Mouse (Mus musculus) adrenal gland, adult 10 weeks (tissue): ENCODE measurements around the gene Chchd3. TPM values are rescaled to one million over a fixed set of nuclear protein-coding genes. Genes with fewer than 3 reads are reported as not detected.

Source experiments
- polyA plus RNA-seq: library from polyadenylated mRNA; stranded (reverse); fragments of 350-450 nt; fragmentation: Illumina TruSeq; extraction: RNeasy Lipid Tissue Mini Kit (QIAGEN cat#74804); gene quantifications from one replicate; pipeline ENCODE4 v1.2.3, GENCODE M21; 2014; ENCODE audit warnings: low read depth, low replicate concordance

Chchd3 gene
- polyA plus RNA-seq, result 305 TPM

GRCm38 (mm10) chr6:33059735-33060576 lies at the start of gene Chchd3:
TSS of gene Chchd3 (minus strand) at chr6:33060260.

Other genes starting within 250 kb of the Chchd3 start
- 30.7 TPM for gene Exoc4, start 188.8 kb upstream of the Chchd3 start, polyA plus RNA-seq